Comparison of ENCODE assay signal across 7 mouse cellular contexts in genomic region chr10:80999362-81000196, GRCm38 (mm10). TPM values are rescaled to one million over a fixed set of nuclear protein-coding genes. Genes with fewer than 3 reads are reported as not detected.
DNase-seq lines count a peak whose midpoint lies in the region; ATAC-seq and TF ChIP-seq lines count a peak whose summit lies in the region.

No protein-coding gene starts in this region.

- no peaks in the 10 kb centered on the region for H3K4me1 ChIP-seq in intestine, postnatal 0 days (replicated peaks; ENCODE audit: control insufficient read depth, insufficient read depth, low read length)
- peaks cover 4% of the 10 kb centered on the region for H3K4me1 ChIP-seq in midbrain, embryonic 11.5 days (ENCODE audit: control insufficient read depth, insufficient read depth, low read length)

- H3K36me3 ChIP-seq in intestine, postnatal 0 days (ENCODE audit: control insufficient read depth, insufficient read depth) = no peaks in the 10 kb centered on the region
- H3K36me3 ChIP-seq in midbrain, embryonic 11.5 days (ENCODE audit: control insufficient read depth, insufficient read depth, low read length) = no peaks in the 10 kb centered on the region

- no peak overlapping the region for H3K27ac ChIP-seq in intestine, postnatal 0 days (ENCODE audit: low read depth, low read length)
- no peak overlapping the region for H3K27ac ChIP-seq in midbrain, embryonic 11.5 days (ENCODE audit: low read depth, low read length)

- 0 out of 2 replicates have a peak, but pooled peaks cover 6% of the 10 kb centered on the region for H3K27me3 ChIP-seq in intestine, postnatal 0 days (replicated peaks; ENCODE audit: control insufficient read depth, insufficient read depth, low read length)
- peaks cover 4% of the 10 kb centered on the region; the same call in 1 of the 2 replicates for H3K27me3 ChIP-seq in midbrain, embryonic 11.5 days (ENCODE audit: control insufficient read depth, insufficient read depth, low read length)

- no peak overlapping the region for H3K9ac ChIP-seq in intestine, postnatal 0 days (ENCODE audit: low read depth, low read length)
- H3K9ac ChIP-seq in midbrain, embryonic 11.5 days (ENCODE audit: low read length) = 0 out of 2 replicates have a peak overlapping the region, but pooled peaks have one; percentile 18

- WGBS in intestine, postnatal 0 days = 25% methylated on average over 37 of the region's 37 CpGs
- WGBS in midbrain, embryonic 11.5 days = 33% methylated on average over 37 of the region's 37 CpGs

- ATAC-seq in intestine, postnatal 0 days = peak; percentile 57
- peak; percentile 79 for ATAC-seq in midbrain, embryonic 11.5 days (ENCODE audit: low FRiP score)

- intact Hi-C loops in left cerebral cortex, postnatal 36 days (cut with DNase I) = loop anchor here (2.0 to 10.0 kb wide), 4 partner anchors 41 to 245 kb away; partner anchors contain the start of genes Dot1l and Oaz1

- 0 out of 2 replicates have a peak overlapping the region, but pooled peaks have one; percentile 17 for H3K4me2 ChIP-seq in intestine, postnatal 0 days (replicated peaks; ENCODE audit: low read depth)
- H3K4me2 ChIP-seq in midbrain, embryonic 11.5 days = no peak overlapping the region

- H3K4me3 ChIP-seq in intestine, postnatal 0 days (ENCODE audit: low read depth, low read length) = no peak overlapping the region
- H3K4me3 ChIP-seq in midbrain, embryonic 11.5 days (ENCODE audit: low read depth, low read length) = no peak overlapping the region

- no peaks in the 10 kb centered on the region for H3K9me3 ChIP-seq in intestine, postnatal 0 days (ENCODE audit: control insufficient read depth)
- H3K9me3 ChIP-seq in midbrain, embryonic 11.5 days (ENCODE audit: control insufficient read depth, low read length) = no peaks in the 10 kb centered on the region

- peak; percentile 84 for DNase-seq in adrenal gland, adult 8-10 months
- DNase-seq in embryo, embryonic 11.5 days (ENCODE audit: low read depth, low spot score) = peak; percentile 82
- peak; percentile 59 to 76 for DNase-seq in gastrocnemius, postnatal 4 days (ENCODE audit: low spot score in 2 of 2)
- DNase-seq in left cerebral cortex, postnatal 36 days (ENCODE audit: low spot score in 2 of 2) = peak; percentile 83 to 86
- peak; percentile 99 for DNase-seq in midbrain, embryonic 11.5 days (ENCODE audit: low spot score, missing footprints)
- DNase-seq in right cerebral cortex, postnatal 4 days = peak; percentile 83

- peak; percentile 95 for TF ChIP-seq CTCF in intestine, postnatal 0 days (IDR thresholded peaks at IDR 0.05; ENCODE audit: low read depth)

RNA-seq across cellular contexts. Expression of gene Gng7, which starts 15.2 kb away (rescaled TPM):
- total RNA-seq in adrenal gland, adult 8-10 months (2022) = 10 to 100 TPM in 2 of 4 experiments, 1 to 10 TPM in 2; 9.4 to 16.6 (median 12.9) TPM
- total RNA-seq in gastrocnemius, postnatal 4 days (2021) = 1 to 10 TPM; 1.9 to 2.0 TPM
- polyA plus RNA-seq in intestine, postnatal 0 days (2015; fragmentation: Nextera tagmentation; extraction: Ambion mirVana) = 0.81 and 1.2 TPM in 2 replicates
- 100 to 1,000 TPM in 1 of 2 experiments, 10 to 100 TPM in 1; 97.9 to 136 TPM for total RNA-seq in left cerebral cortex, postnatal 36 days (2021)
- polyA plus RNA-seq in midbrain, embryonic 11.5 days (2014; fragmentation: Nextera tagmentation; extraction: Ambion mirVana) = 6.6 and 7.0 TPM in 2 replicates

RNA-seq across cellular contexts. Expression of gene Diras1, which starts 25.9 kb away (rescaled TPM):
- 1 to 10 TPM; 3.6 to 6.5 (median 4.4) TPM for total RNA-seq in adrenal gland, adult 8-10 months (2022)
- under 1 TPM in 1 of 2 experiments, not detected in 1; 0.10 TPM for total RNA-seq in gastrocnemius, postnatal 4 days (2021)
- polyA plus RNA-seq in intestine, postnatal 0 days (2015; fragmentation: Nextera tagmentation; extraction: Ambion mirVana) = 0.43 and 0.91 TPM in 2 replicates
- 100 to 1,000 TPM; 102 to 111 TPM for total RNA-seq in left cerebral cortex, postnatal 36 days (2021)
- polyA plus RNA-seq in midbrain, embryonic 11.5 days (2014; fragmentation: Nextera tagmentation; extraction: Ambion mirVana) = 3.1 and 3.3 TPM in 2 replicates

RNA-seq across cellular contexts. Expression of gene Slc39a3, which starts 37.6 kb away (rescaled TPM):
- total RNA-seq in adrenal gland, adult 8-10 months (2022) = 10 to 100 TPM; 50.7 to 86.9 (median 66.5) TPM
- 10 to 100 TPM; 11.2 to 11.9 TPM for total RNA-seq in gastrocnemius, postnatal 4 days (2021)
- 10.5 and 11.1 TPM in 2 replicates for polyA plus RNA-seq in intestine, postnatal 0 days (2015; fragmentation: Nextera tagmentation; extraction: Ambion mirVana)
- total RNA-seq in left cerebral cortex, postnatal 36 days (2021) = 10 to 100 TPM; 66.9 to 74.2 TPM
- 9.1 and 10.1 TPM in 2 replicates for polyA plus RNA-seq in midbrain, embryonic 11.5 days (2014; fragmentation: Nextera tagmentation; extraction: Ambion mirVana)

Comparison
In these comparisons a context has a peak if more than half of its experiments do, and no peak if none do; other contexts are left out.
1. RNA of gene Gng7, which starts 15.2 kb away (total RNA-seq): 97.9 to 136 TPM in left cerebral cortex, postnatal 36 days; 9.4 to 16.6 TPM in adrenal gland, adult 8-10 months and 1.9 to 2.0 TPM in gastrocnemius, postnatal 4 days; every median in the first group is over 4 times any median in the second.
2. RNA of gene Diras1, which starts 25.9 kb away (total RNA-seq): 102 to 111 TPM in left cerebral cortex, postnatal 36 days; 3.6 to 6.5 TPM in adrenal gland, adult 8-10 months and 0.10 TPM in gastrocnemius, postnatal 4 days; every median in the first group is over 10 times any median in the second.
3. Peak in every context shown above with its lines, with median percentiles within 50 percentile points of each other: DNase-seq.